Comparison of ENCODE assay signal across 22 mouse cellular contexts in genomic region chr13:78678241-78678640, GRCm38 (mm10).
DNase-seq lines count a peak whose midpoint lies in the region; ATAC-seq and TF ChIP-seq lines count a peak whose summit lies in the region.
"Had no signal": no experiment of that assay in that cellular context is flagged by ENCODE, and none has a peak within 500 bp of the region (broad histone marks: within the 10 kb centered on the region; RNA-seq: fewer than 3 reads in every experiment).

No protein-coding gene starts in this region.

- H3K9me3 ChIP-seq in hindbrain, embryonic 11.5 days (ENCODE audit: control insufficient read depth, low read length): no peaks in the 10 kb centered on the region
- H3K9me3 ChIP-seq in hindbrain, embryonic 12.5 days (replicated peaks): no peaks in the 10 kb centered on the region
- no peaks in the 10 kb centered on the region for H3K9me3 ChIP-seq in forebrain, embryonic 12.5 days
- H3K9me3 ChIP-seq in hindbrain, postnatal 0 days (ENCODE audit: low read length): no peaks in the 10 kb centered on the region
- H3K9me3 ChIP-seq: embryonic facial prominence, embryonic 15.5 days; heart, embryonic 15.5 days; intestine, embryonic 15.5 days; limb, embryonic 12.5 days; liver, embryonic 13.5 days; neural tube, embryonic 15.5 days had no signal

- no peaks in the 10 kb centered on the region for H3K4me1 ChIP-seq in hindbrain, embryonic 11.5 days (replicated peaks; ENCODE audit: control insufficient read depth, insufficient read depth, low read length)
- peaks cover 7% of the 10 kb centered on the region for H3K4me1 ChIP-seq in hindbrain, embryonic 12.5 days
- H3K4me1 ChIP-seq in forebrain, embryonic 12.5 days: peaks cover 9% of the 10 kb centered on the region
- H3K4me1 ChIP-seq in hindbrain, postnatal 0 days (ENCODE audit: insufficient read depth, low read length): no peaks in the 10 kb centered on the region
- H3K4me1 ChIP-seq: embryonic facial prominence, embryonic 15.5 days; intestine, embryonic 15.5 days; limb, embryonic 12.5 days; liver, embryonic 13.5 days; neural tube, embryonic 15.5 days had no signal

- no peak for TF ChIP-seq CTCF in hindbrain, postnatal 0 days (IDR thresholded peaks at IDR 0.05; ENCODE audit: low read depth)

- no peaks in the 10 kb centered on the region for H3K36me3 ChIP-seq in hindbrain, embryonic 11.5 days (ENCODE audit: control insufficient read depth, insufficient read depth, low read length)
- H3K36me3 ChIP-seq in hindbrain, embryonic 12.5 days: no peaks in the 10 kb centered on the region
- no peaks in the 10 kb centered on the region for H3K36me3 ChIP-seq in forebrain, embryonic 12.5 days (replicated peaks)
- H3K36me3 ChIP-seq in hindbrain, postnatal 0 days (ENCODE audit: insufficient read depth, low read length): no peaks in the 10 kb centered on the region
- H3K36me3 ChIP-seq: embryonic facial prominence, embryonic 15.5 days; heart, embryonic 15.5 days; intestine, embryonic 15.5 days; limb, embryonic 12.5 days; liver, embryonic 13.5 days; neural tube, embryonic 15.5 days had no signal

- no peak overlapping the region for H3K4me2 ChIP-seq in hindbrain, embryonic 11.5 days (replicated peaks; ENCODE audit: low read depth, low read length)
- no peak overlapping the region for H3K4me2 ChIP-seq in hindbrain, embryonic 12.5 days (replicated peaks)
- H3K4me2 ChIP-seq in forebrain, embryonic 12.5 days: no peak overlapping the region
- no peak overlapping the region for H3K4me2 ChIP-seq in hindbrain, postnatal 0 days (ENCODE audit: low read depth, low read length)
- H3K4me2 ChIP-seq: embryonic facial prominence, embryonic 15.5 days; heart, embryonic 15.5 days; intestine, embryonic 15.5 days; limb, embryonic 12.5 days; liver, embryonic 13.5 days; lung, embryonic 14.5 days; neural tube, embryonic 15.5 days had no signal

- peak; percentile 9 for DNase-seq in hindbrain, embryonic 11.5 days (ENCODE audit: low spot score)
- peak; percentile 25 for DNase-seq in hindbrain, postnatal 0 days (ENCODE audit: low spot score)
- DNase-seq in retina, postnatal 7 days (ENCODE audit: low read depth, low spot score): peak; percentile 14
- DNase-seq: adrenal gland, postnatal 36 days; B cell, adult 2 months; gastrocnemius, postnatal 25 days; heart, adult 2 months; heart, postnatal 4 days; liver, embryonic 13.5 days; lung, embryonic 14.5 days; lung, postnatal 36 days; right cerebral cortex, postnatal 4 days; thymus, adult 2 months had no signal

- no peak overlapping the region for H3K27ac ChIP-seq in hindbrain, embryonic 11.5 days (ENCODE audit: low read depth, low read length)
- H3K27ac ChIP-seq in hindbrain, embryonic 12.5 days: no peak overlapping the region
- 0 out of 2 replicates have a peak overlapping the region, but pooled peaks have one; percentile 0 for H3K27ac ChIP-seq in forebrain, embryonic 12.5 days
- no peak overlapping the region for H3K27ac ChIP-seq in hindbrain, postnatal 0 days
- H3K27ac ChIP-seq: embryonic facial prominence, embryonic 15.5 days; heart, adult 2 months; heart, embryonic 15.5 days; intestine, embryonic 15.5 days; limb, embryonic 12.5 days; liver, embryonic 13.5 days; neural tube, embryonic 15.5 days had no signal

- H3K4me3 ChIP-seq in hindbrain, embryonic 11.5 days (ENCODE audit: low read depth, low read length): no peak overlapping the region
- H3K4me3 ChIP-seq in hindbrain, embryonic 12.5 days: no peak overlapping the region
- H3K4me3 ChIP-seq in forebrain, embryonic 12.5 days (replicated peaks): no peak overlapping the region
- H3K4me3 ChIP-seq in hindbrain, postnatal 0 days (ENCODE audit: low read length): no peak overlapping the region
- H3K4me3 ChIP-seq: embryonic facial prominence, embryonic 15.5 days; heart, adult 2 months; heart, embryonic 15.5 days; intestine, embryonic 15.5 days; limb, embryonic 12.5 days; liver, embryonic 13.5 days; neural tube, embryonic 15.5 days had no signal

- 0 out of 2 replicates have a peak, but pooled peaks have one; percentile 45 for ATAC-seq in hindbrain, embryonic 11.5 days (ENCODE audit: low FRiP score)
- no peak for ATAC-seq in hindbrain, embryonic 12.5 days (ENCODE audit: low FRiP score)
- ATAC-seq in forebrain, embryonic 12.5 days (ENCODE audit: low FRiP score): peak; percentile 81
- ATAC-seq in hindbrain, postnatal 0 days: no peak
- ATAC-seq in erythroblast, adult 5-6 weeks (replicated peaks; ENCODE audit: low FRiP score, poor library complexity, severe bottlenecking): no peak
- no peak for ATAC-seq in frontal cortex, adult (ENCODE audit: low TSS enrichment)
- ATAC-seq: intestine, embryonic 15.5 days had no signal

- WGBS in hindbrain, embryonic 11.5 days: 38% methylated on average over 7 of the region's 7 CpGs
- 29% methylated on average over 7 of the region's 7 CpGs for WGBS in hindbrain, embryonic 12.5 days
- WGBS in forebrain, embryonic 12.5 days: 17% methylated on average over 7 of the region's 7 CpGs
- 22% methylated on average over 7 of the region's 7 CpGs for WGBS in hindbrain, postnatal 0 days

- H3K27me3 ChIP-seq in hindbrain, embryonic 11.5 days (ENCODE audit: control insufficient read depth, insufficient read depth, low read length): no peaks in the 10 kb centered on the region
- no peaks in the 10 kb centered on the region for H3K27me3 ChIP-seq in hindbrain, embryonic 12.5 days
- no peaks in the 10 kb centered on the region for H3K27me3 ChIP-seq in forebrain, embryonic 12.5 days
- no peaks in the 10 kb centered on the region for H3K27me3 ChIP-seq in hindbrain, postnatal 0 days (ENCODE audit: insufficient read depth, low read length)
- H3K27me3 ChIP-seq: embryonic facial prominence, embryonic 15.5 days; heart, embryonic 15.5 days; intestine, embryonic 15.5 days; limb, embryonic 12.5 days; liver, embryonic 13.5 days; neural tube, embryonic 15.5 days had no signal

- H3K9ac ChIP-seq in hindbrain, embryonic 11.5 days (ENCODE audit: low read depth, low read length): no peak overlapping the region
- no peak overlapping the region for H3K9ac ChIP-seq in hindbrain, embryonic 12.5 days
- H3K9ac ChIP-seq in forebrain, embryonic 12.5 days: no peak overlapping the region
- no peak overlapping the region for H3K9ac ChIP-seq in hindbrain, postnatal 0 days (replicated peaks; ENCODE audit: low read length)
- H3K9ac ChIP-seq: embryonic facial prominence, embryonic 15.5 days; heart, embryonic 15.5 days; intestine, embryonic 15.5 days; limb, embryonic 12.5 days; liver, embryonic 13.5 days; lung, embryonic 14.5 days; neural tube, embryonic 15.5 days had no signal

Comparison
In these comparisons a context has a peak if more than half of its experiments do, and no peak if none do; other contexts are left out.
1. ATAC-seq: peak in hindbrain, embryonic 11.5 days (single experiment) and forebrain, embryonic 12.5 days (single experiment); none in hindbrain, embryonic 12.5 days (single experiment), hindbrain, postnatal 0 days (single experiment), erythroblast, adult 5-6 weeks (single experiment) and frontal cortex, adult (single experiment).
2. Peak in every context shown above with its lines, with median percentiles within 50 percentile points of each other: DNase-seq.